Mouse (Mus musculus) fat pad, adult 2 months (tissue): ENCODE data around the gene 4933405O20Rik.

Source experiments
- DNase-seq: peaks from one replicate; pipeline ENCODE4 v3.0.0-alpha.2; 2011; ENCODE audit warnings: low read depth, low spot score; ENCODE audit errors: extremely low read depth

4933405O20Rik gene

GRCm38 (mm10) chr7:50598890-50599289 lies at the start of gene 4933405O20Rik:
Gene 4933405O20Rik (plus strand): TSS chr7:50599190.
- no peak for DNase-seq

DNA sequence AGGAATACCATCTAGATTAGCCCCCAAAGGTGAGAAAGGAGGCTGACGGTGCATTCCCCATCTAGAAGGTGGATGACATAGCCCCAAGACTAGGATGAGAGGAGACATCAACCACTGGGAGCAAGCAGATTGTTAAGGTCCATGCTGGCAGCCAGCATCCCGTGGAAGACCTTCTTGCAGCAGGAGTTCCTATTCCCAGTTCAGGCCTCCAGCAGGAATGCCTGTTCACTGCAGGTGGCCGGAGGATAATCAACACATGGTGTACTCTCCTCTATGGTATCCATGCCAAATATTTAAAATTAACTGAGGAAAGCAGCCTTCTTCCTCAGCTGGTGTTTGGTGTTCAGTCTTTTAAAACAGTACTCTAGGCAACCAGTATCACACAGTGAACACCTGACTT lies 49.4 kb upstream of the 4933405O20Rik start:
- no peak for DNase-seq

- DNase-seq: no peak
Measured at GRCm38 (mm10) chr7:50551426-50551825, 47.6 kb upstream of the 4933405O20Rik start.

DNA sequence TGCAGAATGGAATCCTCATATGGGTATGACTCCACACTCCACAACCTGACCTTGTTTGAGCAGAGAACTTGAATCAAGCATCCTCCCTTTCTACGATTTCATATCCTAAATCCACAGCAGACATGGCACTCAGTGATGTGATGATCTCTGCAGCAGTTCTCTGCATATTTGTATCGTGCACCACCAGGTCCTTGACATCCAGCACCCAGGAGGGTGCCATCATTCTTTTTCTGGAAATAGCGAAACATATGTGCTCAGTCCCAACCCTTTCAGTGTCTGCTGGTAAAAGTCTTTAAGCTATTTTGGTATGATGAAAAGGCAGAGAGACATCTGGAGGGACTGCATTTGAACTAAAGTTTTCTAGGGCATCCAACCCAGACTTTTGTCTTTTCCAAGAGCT lies 36.3 kb upstream of the 4933405O20Rik start:
- DNase-seq: no peak

- DNase-seq: no peak
Measured at GRCm38 (mm10) chr7:50573841-50574240, 25.1 kb upstream of the 4933405O20Rik start.

DNA sequence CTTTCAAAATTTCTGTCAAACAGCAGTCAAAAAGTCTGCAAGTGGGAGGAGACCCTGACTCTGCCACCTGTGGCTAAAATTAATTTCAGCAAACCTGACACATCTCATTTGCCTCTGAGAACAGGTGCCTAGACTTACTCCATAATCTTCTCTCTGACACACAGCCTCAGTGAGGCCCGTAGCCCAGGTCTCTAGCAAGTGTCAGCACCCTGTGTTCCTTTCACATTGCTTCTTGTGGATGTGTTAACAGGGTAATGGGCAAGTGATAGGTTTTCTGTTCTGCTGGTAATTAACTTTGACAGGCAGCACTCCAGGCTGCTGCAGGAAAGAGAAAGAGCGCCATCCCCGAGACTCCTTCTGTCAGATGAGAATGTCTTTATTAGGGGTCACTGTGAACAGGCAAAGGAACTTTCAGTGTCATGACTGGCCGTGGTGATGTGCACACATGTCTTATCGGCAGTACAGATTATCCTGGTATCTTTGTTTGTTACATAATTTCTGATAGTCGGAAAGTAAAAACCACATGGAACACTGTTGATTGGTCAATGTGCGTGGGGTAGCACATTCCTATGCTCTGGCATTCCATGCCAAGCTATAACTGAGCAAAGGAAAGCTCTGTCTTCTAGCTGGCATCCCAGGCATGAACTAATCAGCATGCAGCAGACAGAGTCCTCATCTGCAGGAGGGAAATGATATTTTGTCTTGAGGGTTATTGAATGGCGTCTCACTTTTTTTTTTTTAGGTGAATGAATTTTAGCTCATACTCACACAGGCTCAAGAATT lies 10.2 kb upstream of the 4933405O20Rik start:
- DNase-seq: no peak

DNA sequence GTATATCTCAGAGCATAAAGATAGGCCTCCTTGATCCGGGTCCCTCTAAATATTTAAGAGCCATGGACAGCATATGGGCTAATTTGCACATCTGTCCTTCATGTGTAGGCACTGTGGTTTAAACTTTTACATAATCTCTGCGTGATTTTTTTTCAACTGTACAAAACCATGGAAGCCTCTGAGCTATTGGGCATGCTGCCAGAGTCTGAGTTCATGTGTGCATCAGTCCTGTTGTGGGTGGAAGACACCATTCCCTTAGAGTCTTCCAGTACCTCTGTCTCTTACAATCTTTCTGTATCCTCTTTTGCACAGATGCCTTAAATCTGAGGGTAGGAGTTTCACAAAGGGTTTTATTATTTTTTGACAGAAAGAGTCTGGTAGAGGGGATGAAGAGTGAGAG lies 15.1 kb downstream of the 4933405O20Rik start:
- no peak for DNase-seq

- no peak for DNase-seq
Measured at GRCm38 (mm10) chr7:50629186-50629585, 30.2 kb downstream of the 4933405O20Rik start.

DNA sequence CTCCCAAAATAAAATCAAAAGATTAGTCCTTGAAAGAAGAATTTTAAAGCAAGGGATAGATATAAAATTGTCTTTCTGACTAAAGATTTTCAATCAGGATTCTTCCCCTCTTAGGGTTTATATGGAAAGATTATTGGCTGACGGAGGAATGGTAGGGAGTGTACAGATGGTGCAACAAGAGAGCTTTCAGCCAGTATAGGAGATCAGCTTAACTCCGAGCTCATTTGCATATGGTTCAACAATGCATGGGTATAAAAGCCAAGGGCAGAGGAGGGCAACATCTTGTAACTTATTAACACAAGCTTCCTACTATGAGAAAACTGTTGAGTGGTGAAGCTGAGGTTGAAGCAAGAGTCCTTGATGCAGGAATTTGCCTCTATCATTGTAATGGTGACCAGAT lies 34.2 kb downstream of the 4933405O20Rik start:
- no peak for DNase-seq
